ENCODE assay signal across 9 mouse cellular contexts in the genomic region with DNA sequence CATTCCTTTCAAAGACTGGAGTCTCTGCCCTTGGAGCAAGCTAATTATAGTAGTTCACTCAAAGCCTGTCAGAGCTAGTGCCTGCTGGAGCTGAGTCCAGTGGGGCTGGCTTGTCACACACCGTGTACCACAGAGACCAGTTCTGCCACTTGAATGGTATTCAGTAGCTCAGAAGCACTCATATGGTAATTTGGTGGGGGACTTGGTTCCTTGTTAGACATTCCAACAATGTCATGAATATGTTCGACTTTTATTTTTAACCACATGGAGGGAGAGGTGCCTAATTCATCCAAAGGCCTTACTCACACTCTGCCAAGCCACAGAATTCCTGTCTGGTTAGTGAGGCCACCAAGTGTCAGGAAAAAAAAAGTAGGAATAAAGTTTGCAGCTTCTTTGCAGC. TPM values are rescaled to one million over a fixed set of nuclear protein-coding genes. Genes with fewer than 3 reads are reported as not detected.
DNase-seq lines count a peak whose midpoint lies in the region; ATAC-seq lines count a peak whose summit lies in the region.
"Had no signal": no experiment of that assay in that cellular context is flagged by ENCODE, and none has a peak within 500 bp of the region (broad histone marks: within the 10 kb centered on the region; RNA-seq: fewer than 3 reads in every experiment).

No protein-coding gene starts in this region.

- no peak overlapping the region for H3K4me3 ChIP-seq in forebrain, embryonic 12.5 days (replicated peaks)
- no peak overlapping the region for H3K4me3 ChIP-seq in hindbrain, embryonic 12.5 days
- no peak overlapping the region for H3K4me3 ChIP-seq in midbrain, embryonic 10.5 days

- H3K4me2 ChIP-seq in forebrain, embryonic 12.5 days, result no peak overlapping the region
- no peak overlapping the region for H3K4me2 ChIP-seq in hindbrain, embryonic 12.5 days (replicated peaks)

- no peaks in the 10 kb centered on the region for H3K36me3 ChIP-seq in forebrain, embryonic 12.5 days (replicated peaks)
- H3K36me3 ChIP-seq in hindbrain, embryonic 12.5 days, result no peaks in the 10 kb centered on the region
- no peaks in the 10 kb centered on the region for H3K36me3 ChIP-seq in midbrain, embryonic 10.5 days

- H3K27me3 ChIP-seq in forebrain, embryonic 12.5 days, result peaks cover 12% of the 10 kb centered on the region
- H3K27me3 ChIP-seq in hindbrain, embryonic 12.5 days, result peaks cover 21% of the 10 kb centered on the region
- H3K27me3 ChIP-seq in midbrain, embryonic 10.5 days (ENCODE audit: low read depth, poor library complexity, severe bottlenecking), result peaks cover 37% of the 10 kb centered on the region

- H3K9me3 ChIP-seq in forebrain, embryonic 12.5 days, result no peaks in the 10 kb centered on the region
- H3K9me3 ChIP-seq in hindbrain, embryonic 12.5 days (replicated peaks), result no peaks in the 10 kb centered on the region
- H3K9me3 ChIP-seq in midbrain, embryonic 10.5 days (replicated peaks), result no peaks in the 10 kb centered on the region

- intact Hi-C loops in gastrocnemius, postnatal 36 days (cut with DNase I), result no loop called here

- peak; percentile 65 for DNase-seq in gastrocnemius, adult 18-20 months (ENCODE audit: low spot score)
- no peak for DNase-seq in gastrocnemius, postnatal 36 days
- no peak for DNase-seq in midbrain, embryonic 10.5 days (ENCODE audit: low spot score)
- no peak for DNase-seq in right cerebral cortex, adult 2 months (ENCODE audit: low spot score in 2 of 2)
- no peak for DNase-seq in adrenal gland, postnatal 4 days (ENCODE audit: low spot score in 2 of 2)
- no peak for DNase-seq in testis, postnatal 14 days (ENCODE audit: low spot score)

- peak overlapping the region; percentile 81 for H3K27ac ChIP-seq in forebrain, embryonic 12.5 days
- 0 out of 2 replicates have a peak overlapping the region, but pooled peaks have one; percentile 23 for H3K27ac ChIP-seq in hindbrain, embryonic 12.5 days
- H3K27ac ChIP-seq in midbrain, embryonic 10.5 days (replicated peaks), result peak overlapping the region; percentile 38; the same call in 1 of the 2 replicates

- H3K9ac ChIP-seq in forebrain, embryonic 12.5 days, result no peak overlapping the region
- H3K9ac ChIP-seq in hindbrain, embryonic 12.5 days, result no peak overlapping the region

- WGBS in forebrain, embryonic 12.5 days, result 11% methylated on average over 2 of the region's 2 CpGs
- 19% methylated on average over 2 of the region's 2 CpGs for WGBS in hindbrain, embryonic 12.5 days
- WGBS in midbrain, embryonic 10.5 days, result 35% methylated on average over 2 of the region's 2 CpGs

- peaks cover 35% of the 10 kb centered on the region for H3K4me1 ChIP-seq in forebrain, embryonic 12.5 days
- H3K4me1 ChIP-seq in hindbrain, embryonic 12.5 days, result peaks cover 35% of the 10 kb centered on the region
- H3K4me1 ChIP-seq in midbrain, embryonic 10.5 days, result peaks cover 46% of the 10 kb centered on the region

- ATAC-seq in forebrain, embryonic 12.5 days (ENCODE audit: low FRiP score), result peak; percentile 92
- ATAC-seq in hindbrain, embryonic 12.5 days (ENCODE audit: low FRiP score), result peak; percentile 76

RNA-seq across cellular contexts. Expression of a gene that starts 15.8 kb away (rescaled TPM):
- under 1 TPM; 0.40 to 0.43 TPM for total RNA-seq in gastrocnemius, adult 18-20 months (2021)
- total RNA-seq in gastrocnemius, postnatal 36 days (2021), result under 1 TPM; 0.51 to 0.72 TPM
- 0.05 and 0.06 TPM in 2 replicates for polyA plus RNA-seq in forebrain, embryonic 12.5 days (2016; fragmentation: Nextera tagmentation; extraction: Ambion mirVana)
- polyA plus RNA-seq in hindbrain, embryonic 12.5 days (2016; fragmentation: Nextera tagmentation; extraction: Ambion mirVana), result not detected in 2 replicates
- not detected in 2 replicates for polyA plus RNA-seq in midbrain, embryonic 10.5 days (2016; fragmentation: Nextera tagmentation; extraction: Ambion mirVana)
- under 1 TPM; 0.39 to 0.45 TPM for total RNA-seq in adrenal gland, postnatal 4 days (2021)
- polyA plus RNA-seq: liver, embryonic 16.5 days had no signal

RNA-seq across cellular contexts. Expression of a gene that starts 19.0 kb away (rescaled TPM):
- total RNA-seq in gastrocnemius, adult 18-20 months (2021), result 10 to 100 TPM in 1 of 2 experiments, 1 to 10 TPM in 1; 7.6 to 10.6 TPM
- total RNA-seq in gastrocnemius, postnatal 36 days (2021), result 1 to 10 TPM; 8.4 to 9.8 TPM
- polyA plus RNA-seq in forebrain, embryonic 12.5 days (2016; fragmentation: Nextera tagmentation; extraction: Ambion mirVana), result 122 and 127 TPM in 2 replicates
- 147 and 159 TPM in 2 replicates for polyA plus RNA-seq in hindbrain, embryonic 12.5 days (2016; fragmentation: Nextera tagmentation; extraction: Ambion mirVana)
- polyA plus RNA-seq in midbrain, embryonic 10.5 days (2016; fragmentation: Nextera tagmentation; extraction: Ambion mirVana), result 50.2 and 62.4 TPM in 2 replicates
- 10 to 100 TPM; 45.3 to 55.6 TPM for total RNA-seq in adrenal gland, postnatal 4 days (2021)

RNA-seq across cellular contexts. Expression of a gene that starts 22.7 kb away (rescaled TPM):
- total RNA-seq in gastrocnemius, adult 18-20 months (2021), result 1,000 to 10,000 TPM; 2,670 to 3,214 TPM
- 1,000 to 10,000 TPM; 4,749 to 5,131 TPM for total RNA-seq in gastrocnemius, postnatal 36 days (2021)
- 1.6 and 2.3 TPM in 2 replicates for polyA plus RNA-seq in forebrain, embryonic 12.5 days (2016; fragmentation: Nextera tagmentation; extraction: Ambion mirVana)
- polyA plus RNA-seq in hindbrain, embryonic 12.5 days (2016; fragmentation: Nextera tagmentation; extraction: Ambion mirVana), result 2.3 and 3.8 TPM in 2 replicates
- 1.3 and 1.8 TPM in 2 replicates for polyA plus RNA-seq in midbrain, embryonic 10.5 days (2016; fragmentation: Nextera tagmentation; extraction: Ambion mirVana)
- total RNA-seq in adrenal gland, postnatal 4 days (2021), result 10 to 100 TPM; 15.7 to 51.9 TPM

RNA-seq across cellular contexts. Expression of a gene that starts 35.8 kb away (rescaled TPM):
- 10 to 100 TPM; 20.2 to 33.2 TPM for total RNA-seq in gastrocnemius, adult 18-20 months (2021)
- total RNA-seq in gastrocnemius, postnatal 36 days (2021), result 10 to 100 TPM; 22.5 to 28.4 TPM
- 405 and 443 TPM in 2 replicates for polyA plus RNA-seq in forebrain, embryonic 12.5 days (2016; fragmentation: Nextera tagmentation; extraction: Ambion mirVana)
- polyA plus RNA-seq in hindbrain, embryonic 12.5 days (2016; fragmentation: Nextera tagmentation; extraction: Ambion mirVana), result 322 and 363 TPM in 2 replicates
- 340 and 410 TPM in 2 replicates for polyA plus RNA-seq in midbrain, embryonic 10.5 days (2016; fragmentation: Nextera tagmentation; extraction: Ambion mirVana)
- 10 to 100 TPM; 92.5 to 94.7 TPM for total RNA-seq in adrenal gland, postnatal 4 days (2021)

RNA-seq across cellular contexts. Expression of a gene that starts 55.5 kb away (rescaled TPM):
- total RNA-seq in gastrocnemius, adult 18-20 months (2021), result 1,000 to 10,000 TPM in 1 of 2 experiments, 100 to 1,000 TPM in 1; 896 to 1,049 TPM
- total RNA-seq in gastrocnemius, postnatal 36 days (2021), result 1,000 to 10,000 TPM in 1 of 2 experiments, 100 to 1,000 TPM in 1; 930 to 1,020 TPM
- 9.5 and 10.8 TPM in 2 replicates for polyA plus RNA-seq in forebrain, embryonic 12.5 days (2016; fragmentation: Nextera tagmentation; extraction: Ambion mirVana)
- 13.7 and 16.1 TPM in 2 replicates for polyA plus RNA-seq in hindbrain, embryonic 12.5 days (2016; fragmentation: Nextera tagmentation; extraction: Ambion mirVana)
- 3.0 and 4.3 TPM in 2 replicates for polyA plus RNA-seq in midbrain, embryonic 10.5 days (2016; fragmentation: Nextera tagmentation; extraction: Ambion mirVana)
- total RNA-seq in adrenal gland, postnatal 4 days (2021), result 10 to 100 TPM; 50.9 to 70.2 TPM

Comparison
In these comparisons a context has a peak if more than half of its experiments do, and no peak if none do; other contexts are left out.
1. H3K27ac ChIP-seq: peak in every context shown above with its lines; median percentile 81 in forebrain, embryonic 12.5 days; 38 in midbrain, embryonic 10.5 days; 23 in hindbrain, embryonic 12.5 days.
2. RNA of a gene that starts 19.0 kb away (total RNA-seq): 45.3 to 55.6 TPM in adrenal gland, postnatal 4 days; 7.6 to 10.6 TPM in gastrocnemius, adult 18-20 months and 8.4 to 9.8 TPM in gastrocnemius, postnatal 36 days; every median in the first group is over 4 times any median in the second.
3. RNA of a gene that starts 22.7 kb away (total RNA-seq): 4,749 to 5,131 TPM in gastrocnemius, postnatal 36 days and 2,670 to 3,214 TPM in gastrocnemius, adult 18-20 months; 15.7 to 51.9 TPM in adrenal gland, postnatal 4 days; every median in the first group is over 10 times any median in the second.